Mouse (Mus musculus): ENCODE data around the gene Tnfrsf17. TPM values are rescaled to one million over a fixed set of nuclear protein-coding genes. Genes with fewer than 3 reads are reported as not detected.
A peak's percentile ranks its signal among the peaks of the same experiment; 100 is the strongest.
"Not testable (repeated sequence)": the region's sequence is repeated elsewhere in the genome, so short reads cannot be mapped to it uniquely, and the experiment has no call there.

The Tnfrsf17 gene
- polyA plus RNA-seq, 1 experiment from 2014 or later = 0.21 TPM

- no peak for ATAC-seq
- Histone ChIP-seq H3K4me3 (no peak overlapping the region), H3K4me1 (peaks cover 6% of the 10 kb centered on the region; the same call in 1 of the 2 replicates), H3K27me3 (no peaks in the 10 kb centered on the region), H3K36me3 (ENCODE audit: poor library complexity, severe bottlenecking) (no peaks in the 10 kb centered on the region; the same call in 1 of the 2 replicates), H3K27ac (no peak overlapping the region), H3K9ac (no peak overlapping the region), H3K4me2 (no peak overlapping the region), H3K9me3 (replicated peaks) (no peaks in the 10 kb centered on the region)
- WGBS = 82% methylated on average over 5 of the region's 5 CpGs
Measured at GRCm38 (mm10) chr16:11359173-11359572, 45.6 kb downstream of the Tnfrsf17 start.

- Histone ChIP-seq H3K36me3 (ENCODE audit: poor library complexity, severe bottlenecking) (no peaks in the 10 kb centered on the region; the same call in 1 of the 2 replicates), H3K9ac (no peak overlapping the region), H3K4me1 (peaks cover 6% of the 10 kb centered on the region; the same call in 1 of the 2 replicates), H3K4me2 (no peak overlapping the region), H3K27me3 (no peaks in the 10 kb centered on the region), H3K9me3 (replicated peaks) (no peaks in the 10 kb centered on the region), H3K4me3 (no peak overlapping the region), H3K27ac (no peak overlapping the region)
- 16% methylated on average over 10 of the region's 10 CpGs for WGBS
- no peak for ATAC-seq
Measured at GRCm38 (mm10) chr16:11359919-11360318, 46.3 kb downstream of the Tnfrsf17 start.

GRCm38 (mm10) chr16:11360576-11360975 lies 47.0 kb downstream of the Tnfrsf17 start:
- H3K9ac ChIP-seq; H3K4me3 ChIP-seq; H3K27me3 ChIP-seq; H3K4me2 ChIP-seq; H3K9me3 ChIP-seq (replicated peaks); ATAC-seq; H3K27ac ChIP-seq; H3K36me3 ChIP-seq (ENCODE audit: poor library complexity, severe bottlenecking); H3K4me1 ChIP-seq: not testable (repeated sequence)
- WGBS = 57% methylated on average over 2 of the region's 2 CpGs

- no peak for ATAC-seq
- Histone ChIP-seq H3K9ac (no peak overlapping the region), H3K4me2 (no peak overlapping the region), H3K4me3 (no peak overlapping the region), H3K4me1 (peaks cover 22% of the 10 kb centered on the region), H3K27me3 (no peaks in the 10 kb centered on the region), H3K27ac (no peak overlapping the region), H3K36me3 (ENCODE audit: poor library complexity, severe bottlenecking) (no peaks in the 10 kb centered on the region), H3K9me3 (replicated peaks) (no peaks in the 10 kb centered on the region)
- WGBS = 86% methylated on average over 5 of the region's 5 CpGs
Measured at GRCm38 (mm10) chr16:11365626-11366025, 52.0 kb downstream of the Tnfrsf17 start.

GRCm38 (mm10) chr16:11366851-11367250 lies 53.2 kb downstream of the Tnfrsf17 start:
- H3K9ac ChIP-seq = no peak overlapping the region
- WGBS = 83% methylated on average over 1 of the region's 1 CpGs
- no peak overlapping the region for H3K4me3 ChIP-seq
- H3K27ac ChIP-seq = no peak overlapping the region
- H3K4me1 ChIP-seq = peaks cover 24% of the 10 kb centered on the region
- no peak overlapping the region for H3K4me2 ChIP-seq
- H3K36me3 ChIP-seq (ENCODE audit: poor library complexity, severe bottlenecking) = no peaks in the 10 kb centered on the region
- H3K27me3 ChIP-seq = no peaks in the 10 kb centered on the region
- no peaks in the 10 kb centered on the region for H3K9me3 ChIP-seq (replicated peaks)
- no peak for ATAC-seq

GRCm38 (mm10) chr16:11368412-11368811 lies 54.8 kb downstream of the Tnfrsf17 start:
- Histone ChIP-seq H3K9me3 (replicated peaks) (no peaks in the 10 kb centered on the region), H3K36me3 (ENCODE audit: poor library complexity, severe bottlenecking) (no peaks in the 10 kb centered on the region), H3K4me1 (peaks cover 24% of the 10 kb centered on the region), H3K4me3 (no peak overlapping the region), H3K9ac (no peak overlapping the region), H3K27ac (no peak overlapping the region; the same call in 1 of the 2 replicates), H3K27me3 (no peaks in the 10 kb centered on the region), H3K4me2 (no peak overlapping the region)
- no peak for ATAC-seq
- 86% methylated on average over 3 of the region's 3 CpGs for WGBS

GRCm38 (mm10) chr16:11369162-11369561 lies 55.5 kb downstream of the Tnfrsf17 start:
- no peaks in the 10 kb centered on the region for H3K27me3 ChIP-seq
- H3K9me3 ChIP-seq (replicated peaks) = no peaks in the 10 kb centered on the region

GRCm38 (mm10) chr16:11369642-11370041 lies 56.0 kb downstream of the Tnfrsf17 start:
- Histone ChIP-seq H3K4me1 (peaks cover 24% of the 10 kb centered on the region), H3K9ac (no peak overlapping the region), H3K27ac (peak overlapping the region; percentile 37), H3K4me3 (no peak overlapping the region), H3K4me2 (peak overlapping the region; percentile 15; the same call in 1 of the 2 replicates), H3K9me3 (replicated peaks) (no peaks in the 10 kb centered on the region), H3K27me3 (no peaks in the 10 kb centered on the region), H3K36me3 (ENCODE audit: poor library complexity, severe bottlenecking) (no peaks in the 10 kb centered on the region)
- peak; percentile 77 for ATAC-seq
- WGBS = 0% methylated on average over 1 of the region's 1 CpGs

More at GRCm38 (mm10) chr16:11369162-11369561, 55.5 kb downstream of the Tnfrsf17 start:
- WGBS = 48% methylated on average over 4 of the region's 4 CpGs
- peak overlapping the region; percentile 15; the same call in 1 of the 2 replicates for H3K4me2 ChIP-seq
- ATAC-seq = no peak; the same call in 1 of the 2 replicates
- no peak overlapping the region for H3K4me3 ChIP-seq
- no peaks in the 10 kb centered on the region for H3K36me3 ChIP-seq (ENCODE audit: poor library complexity, severe bottlenecking)
- H3K27ac ChIP-seq = 0 out of 2 replicates have a peak overlapping the region, but pooled peaks have one; percentile 37
- H3K4me1 ChIP-seq = peaks cover 24% of the 10 kb centered on the region
- no peak overlapping the region for H3K9ac ChIP-seq

Other genes with a start within 250 kb of the Tnfrsf17 start
- gene Litaf, start 247.7 kb upstream of the Tnfrsf17 start, polyA plus RNA-seq (2015; fragmentation: Nextera tagmentation; extraction: Ambion mirVana) = 59.2 and 59.3 TPM in 2 replicates
- 26.0 and 26.4 TPM in 2 replicates for gene Txndc11, start 179.2 kb upstream of the Tnfrsf17 start, polyA plus RNA-seq (2015; fragmentation: Nextera tagmentation; extraction: Ambion mirVana)
- 75.4 and 79.6 TPM in 2 replicates for gene Zc3h7a, start 137.4 kb upstream of the Tnfrsf17 start, polyA plus RNA-seq (2015; fragmentation: Nextera tagmentation; extraction: Ambion mirVana)
- 191 and 193 TPM in 2 replicates for gene Rsl1d1, start 110.5 kb upstream of the Tnfrsf17 start, polyA plus RNA-seq (2015; fragmentation: Nextera tagmentation; extraction: Ambion mirVana)
- 60.3 and 64.9 TPM in 2 replicates for gene Gspt1, start 59.5 kb upstream of the Tnfrsf17 start, polyA plus RNA-seq (2015; fragmentation: Nextera tagmentation; extraction: Ambion mirVana)
- gene Snx29, start 9.1 kb downstream of the Tnfrsf17 start, polyA plus RNA-seq (2015; fragmentation: Nextera tagmentation; extraction: Ambion mirVana) = 13.0 and 15.7 TPM in 2 replicates

All from forebrain, embryonic 13.5 days (tissue).